Mouse (Mus musculus) olfactory bulb, adult 2 months (tissue): ENCODE measurements around the gene Immp2l.

Source experiments
- CTCF ChIP-seq: fragments of 200-500 bp; IDR thresholded peaks from 2 replicates; pipeline ENCODE4 v1.5.1; 2012; ENCODE audit warnings: low read depth, mild to moderate bottlenecking, low read length, moderate library complexity; ENCODE audit not compliant: insufficient read depth
- POLR2A ChIP-seq: fragments of 200-500 bp; IDR thresholded peaks from 2 replicates; pipeline ENCODE4 v1.6.1; 2012; ENCODE audit warnings: mild to moderate bottlenecking, low read depth, low read length, moderate library complexity; ENCODE audit not compliant: insufficient read depth

- TF ChIP-seq CTCF (no peak), POLR2A (no peak)
Measured at GRCm38 (mm10) chr12:41643262-41643661, 619.4 kb downstream of the Immp2l start.
